Mouse (Mus musculus): ENCODE results near the gene Kcnd1. TPM values are rescaled to one million over a fixed set of nuclear protein-coding genes. Genes with fewer than 3 reads are reported as not detected.

Gene Kcnd1
- polyA plus RNA-seq (2015; fragmentation: Nextera tagmentation; extraction: Ambion mirVana), result 1.3 TPM in 2 replicates

DNA sequence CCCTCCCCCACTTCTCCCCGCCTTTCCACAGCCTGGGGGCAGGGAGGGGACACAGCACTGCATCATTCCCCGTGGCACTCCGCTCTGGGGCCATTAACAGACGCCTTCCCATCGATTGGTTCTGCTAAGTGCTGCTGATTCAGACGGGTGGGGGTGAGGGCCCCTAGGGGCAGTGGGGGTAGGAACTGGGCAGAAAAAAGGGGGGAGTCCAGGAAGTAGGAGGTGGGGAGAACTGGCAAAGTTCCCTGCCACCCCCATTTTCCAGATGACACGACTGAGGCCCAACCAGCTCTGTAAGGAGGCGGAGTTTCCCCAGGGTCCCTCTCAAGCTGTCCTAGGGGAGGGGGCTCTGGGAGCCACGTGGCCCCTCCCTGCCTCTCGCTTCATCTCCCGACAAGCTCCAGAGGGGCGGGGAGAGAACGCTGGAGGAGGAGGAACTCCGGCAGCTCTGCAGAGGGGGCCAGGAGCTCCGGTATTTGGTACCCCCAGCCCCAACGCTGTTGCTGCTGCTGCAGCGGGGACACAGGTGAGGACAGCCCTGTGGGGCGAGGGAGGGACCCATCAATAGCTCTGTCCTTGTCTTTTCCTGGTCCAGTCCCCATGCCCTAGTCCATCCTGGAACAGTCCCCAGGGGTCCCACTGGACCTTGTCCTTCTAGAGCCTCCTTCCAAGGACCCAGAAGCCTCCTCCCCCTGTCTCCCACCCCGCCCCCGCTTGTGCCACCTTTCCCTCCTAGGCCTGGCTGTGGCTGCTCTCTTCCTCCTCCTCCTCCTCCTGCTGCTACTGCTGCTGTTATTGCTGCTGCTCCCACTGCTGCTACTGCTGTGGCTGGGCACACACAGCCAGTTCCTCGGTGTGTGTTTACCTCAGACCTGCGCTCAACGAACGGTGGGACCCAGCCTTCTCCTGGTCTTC is at the start of gene Kcnd1:
TSS of gene Kcnd1 (plus strand) at position 425 of the 915 bp plus-strand sequence.
- Histone ChIP-seq H3K4me2 (peak within 1 kb of the TSS; percentile 55), H3K4me1 (0 out of 2 replicates have a peak, but pooled peaks cover 8% of the 10 kb centered on the region), H3K9ac (0 out of 2 replicates have a peak within 1 kb of the TSS, but pooled peaks have one; percentile 20), H3K36me3 (peaks cover 19% of the 10 kb centered on the region), H3K9me3 (no peaks in the 10 kb centered on the region), H3K4me3 (peak within 1 kb of the TSS; percentile 46), H3K27me3 (no peaks in the 10 kb centered on the region), H3K27ac (no peak within 1 kb of the TSS)
- ATAC-seq (ENCODE audit: insufficient number of reproducible peaks, low FRiP score, low TSS enrichment, low read depth), result peak; percentile 59
- WGBS, result 23% methylated on average over 22 of the region's 24 CpGs

DNA sequence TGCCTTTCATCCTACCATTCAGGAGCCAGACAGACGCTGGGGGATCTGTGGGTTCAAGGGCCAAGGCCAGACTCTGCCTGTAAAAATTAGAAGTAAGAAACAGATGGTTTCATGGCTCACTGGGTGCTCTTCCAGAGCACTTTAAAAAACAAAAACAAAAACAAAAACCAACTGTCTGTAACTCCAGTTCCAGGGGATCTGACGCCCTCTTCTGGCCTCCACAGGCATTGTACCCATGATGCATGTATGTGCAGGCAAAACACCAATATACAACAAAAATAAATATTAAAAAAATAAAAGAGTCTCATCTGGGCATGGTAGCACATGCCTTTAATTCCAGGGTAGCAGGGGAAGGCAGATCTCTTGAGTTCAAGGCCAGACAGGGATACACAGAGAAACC is 49.3 kb upstream of the Kcnd1 start:
- H3K9ac ChIP-seq, result no peak overlapping the region
- H3K27ac ChIP-seq, result no peak overlapping the region
- no peak overlapping the region for H3K4me2 ChIP-seq
- no peak overlapping the region for H3K4me3 ChIP-seq
- ATAC-seq (ENCODE audit: insufficient number of reproducible peaks, low FRiP score, low TSS enrichment, low read depth), result no peak
- no peaks in the 10 kb centered on the region for H3K9me3 ChIP-seq
- 53% methylated on average over 2 of the region's 2 CpGs for WGBS
- peaks cover 49% of the 10 kb centered on the region for H3K36me3 ChIP-seq
- no peaks in the 10 kb centered on the region for H3K27me3 ChIP-seq
- no peaks in the 10 kb centered on the region for H3K4me1 ChIP-seq

DNA sequence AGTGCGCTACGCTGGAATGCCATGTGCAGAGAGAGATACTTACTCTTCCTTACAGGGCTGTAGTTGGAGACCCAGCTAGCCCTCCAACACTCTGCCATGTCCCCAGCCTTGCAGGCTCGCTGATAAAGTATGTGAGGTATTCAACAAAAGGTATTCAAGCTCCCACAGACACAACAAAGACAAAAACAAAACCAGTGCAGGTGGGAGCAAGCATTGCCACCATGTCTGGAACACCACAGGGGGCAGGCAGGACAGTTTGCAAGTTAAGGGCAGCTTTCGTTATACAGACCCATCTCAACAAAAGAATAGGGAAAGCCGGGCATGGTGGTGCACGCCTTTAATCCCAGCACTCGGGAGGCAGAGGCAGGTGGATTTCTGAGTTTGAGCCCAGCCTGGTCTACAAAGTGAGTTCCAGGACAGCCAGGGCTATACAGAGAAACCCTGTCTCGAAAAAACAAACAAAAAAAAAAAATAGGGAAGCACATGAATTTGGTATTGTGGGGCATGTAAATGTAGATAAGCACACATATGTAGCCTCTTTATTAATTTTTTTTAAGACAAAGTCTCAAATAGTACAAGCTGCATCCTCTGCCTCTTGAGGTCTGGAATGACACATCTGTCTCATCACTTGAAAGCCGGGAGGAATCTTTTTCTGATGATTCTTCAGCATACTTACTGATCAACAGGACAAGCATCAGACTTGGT is 46.4 kb upstream of the Kcnd1 start:
- Histone ChIP-seq H3K36me3 (peaks cover 31% of the 10 kb centered on the region), H3K9ac (no peak overlapping the region), H3K4me3 (no peak overlapping the region), H3K4me1 (no peaks in the 10 kb centered on the region), H3K27me3 (no peaks in the 10 kb centered on the region), H3K27ac (no peak overlapping the region), H3K9me3 (no peaks in the 10 kb centered on the region), H3K4me2 (no peak overlapping the region)
- 74% methylated on average over 9 of the region's 9 CpGs for whole genome bisulfite sequencing
- ATAC-seq (ENCODE audit: insufficient number of reproducible peaks, low FRiP score, low TSS enrichment, low read depth), result no peak

DNA sequence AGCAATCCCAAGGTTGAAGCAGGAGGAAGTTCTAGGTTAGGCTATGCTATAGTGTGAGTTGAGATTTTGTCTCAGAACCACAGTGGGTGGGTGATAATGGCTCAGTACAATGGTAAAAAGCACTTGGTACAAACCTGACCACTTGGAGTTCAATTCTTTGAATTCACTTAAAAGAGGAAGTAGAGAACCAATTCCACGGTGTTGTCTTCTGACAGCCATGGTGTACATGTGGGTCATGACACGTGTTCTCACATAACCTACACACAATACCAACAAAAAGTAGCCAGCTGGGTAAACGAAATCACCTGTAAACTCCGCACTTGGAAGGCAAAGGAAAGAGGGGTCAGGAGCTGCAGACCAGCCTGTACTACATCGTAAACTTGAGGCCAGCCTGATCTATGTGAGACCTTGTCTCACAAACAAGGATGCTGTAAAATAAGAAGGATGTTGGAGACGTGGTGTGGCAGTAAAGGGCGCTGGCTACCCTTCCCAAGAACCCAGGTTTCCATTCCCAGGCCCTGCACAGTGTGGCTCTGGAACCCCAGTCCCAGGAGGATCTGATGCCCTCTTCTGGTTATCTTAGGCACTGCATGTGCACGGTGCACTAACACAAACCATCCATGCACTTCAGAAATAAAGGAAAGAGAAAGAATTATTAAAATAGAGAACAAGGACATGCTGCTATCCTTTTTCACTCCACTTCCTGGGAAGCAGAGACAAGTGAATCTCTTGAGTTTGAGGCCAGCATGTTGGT is 45.6 kb upstream of the Kcnd1 start:
- WGBS, result 49% methylated on average over 8 of the region's 8 CpGs
- H3K9ac ChIP-seq, result no peak overlapping the region
- ATAC-seq (ENCODE audit: insufficient number of reproducible peaks, low FRiP score, low TSS enrichment, low read depth), result no peak
- H3K36me3 ChIP-seq, result peaks cover 23% of the 10 kb centered on the region
- H3K9me3 ChIP-seq, result no peaks in the 10 kb centered on the region
- H3K4me1 ChIP-seq, result no peaks in the 10 kb centered on the region
- no peaks in the 10 kb centered on the region for H3K27me3 ChIP-seq
- H3K4me2 ChIP-seq, result no peak overlapping the region
- no peak overlapping the region for H3K4me3 ChIP-seq
- H3K27ac ChIP-seq, result no peak overlapping the region

DNA sequence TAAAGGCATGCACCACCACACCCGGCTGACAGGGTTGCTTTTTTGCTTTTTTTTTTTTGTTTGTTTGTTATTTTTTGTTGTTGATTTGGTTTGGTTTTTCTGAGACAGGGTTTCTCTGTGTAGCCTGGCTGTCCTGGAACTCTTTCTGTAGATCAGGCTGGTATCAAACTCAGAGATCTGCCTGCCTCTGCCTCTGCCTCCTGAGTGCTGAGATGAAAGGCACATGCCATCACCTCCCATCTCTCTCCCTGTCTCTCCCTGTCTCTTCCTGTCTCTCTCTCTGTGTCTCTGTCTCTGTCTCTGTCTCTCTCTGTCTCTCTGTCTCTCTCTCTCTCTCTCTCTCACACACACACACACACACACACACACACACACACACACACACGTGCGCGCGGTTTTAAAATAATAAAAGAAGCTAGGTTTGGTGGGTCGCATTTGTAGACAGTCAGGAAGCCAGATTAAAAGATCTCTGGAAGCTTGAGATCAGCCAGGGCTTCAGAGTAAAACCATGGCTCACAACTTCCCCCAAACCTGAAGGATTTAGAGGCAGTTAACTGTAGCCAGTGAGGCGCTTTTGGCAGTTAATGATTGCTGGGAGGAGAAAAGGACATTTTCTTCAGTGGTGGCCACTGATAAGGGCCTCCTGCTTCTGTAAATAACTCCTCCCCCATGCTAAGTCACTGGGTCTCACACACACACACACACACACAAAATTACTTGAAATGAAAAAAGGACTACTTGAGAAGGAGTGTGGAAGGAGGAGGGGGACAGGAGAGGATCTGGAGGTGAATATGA is 43.4 kb upstream of the Kcnd1 start:
- 67% methylated on average over 7 of the region's 7 CpGs for WGBS
- H3K27ac ChIP-seq, result no peak overlapping the region
- no peaks in the 10 kb centered on the region for H3K27me3 ChIP-seq
- no peak overlapping the region for H3K4me2 ChIP-seq
- no peak overlapping the region for H3K4me3 ChIP-seq
- peaks cover 10% of the 10 kb centered on the region for H3K36me3 ChIP-seq
- H3K9me3 ChIP-seq, result no peaks in the 10 kb centered on the region
- no peaks in the 10 kb centered on the region for H3K4me1 ChIP-seq
- no peak for ATAC-seq (ENCODE audit: insufficient number of reproducible peaks, low FRiP score, low TSS enrichment, low read depth)
- no peak overlapping the region for H3K9ac ChIP-seq

DNA sequence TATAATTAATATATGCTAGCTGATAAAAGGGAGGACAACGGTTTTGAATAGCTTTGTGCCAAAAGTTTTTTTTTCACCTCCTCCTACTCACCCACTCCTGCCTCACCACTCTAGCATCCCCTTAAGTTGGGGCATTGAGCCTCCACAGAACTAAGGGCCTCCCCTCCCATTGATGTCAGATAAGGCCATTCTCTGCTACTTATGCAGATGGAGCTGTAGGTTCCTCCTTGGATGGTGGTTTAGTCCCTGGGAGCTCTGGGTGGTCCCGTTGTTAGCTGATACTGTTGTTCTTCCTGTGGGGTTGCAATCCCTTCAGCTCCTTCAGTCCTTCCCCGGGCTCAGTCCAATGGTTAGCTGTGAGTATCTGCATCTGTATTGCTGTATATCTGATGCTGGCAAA is 42.8 kb upstream of the Kcnd1 start:
- Histone ChIP-seq H3K4me3 (no peak overlapping the region), H3K27me3 (no peaks in the 10 kb centered on the region), H3K4me1 (no peaks in the 10 kb centered on the region), H3K4me2 (no peak overlapping the region), H3K36me3 (peaks cover 4% of the 10 kb centered on the region; the same call in 1 of the 2 replicates), H3K9me3 (no peaks in the 10 kb centered on the region), H3K27ac (no peak overlapping the region), H3K9ac (no peak overlapping the region)
- no peak for ATAC-seq (ENCODE audit: insufficient number of reproducible peaks, low FRiP score, low TSS enrichment, low read depth)
- WGBS, result 25% methylated on average over 3 of the region's 3 CpGs

DNA sequence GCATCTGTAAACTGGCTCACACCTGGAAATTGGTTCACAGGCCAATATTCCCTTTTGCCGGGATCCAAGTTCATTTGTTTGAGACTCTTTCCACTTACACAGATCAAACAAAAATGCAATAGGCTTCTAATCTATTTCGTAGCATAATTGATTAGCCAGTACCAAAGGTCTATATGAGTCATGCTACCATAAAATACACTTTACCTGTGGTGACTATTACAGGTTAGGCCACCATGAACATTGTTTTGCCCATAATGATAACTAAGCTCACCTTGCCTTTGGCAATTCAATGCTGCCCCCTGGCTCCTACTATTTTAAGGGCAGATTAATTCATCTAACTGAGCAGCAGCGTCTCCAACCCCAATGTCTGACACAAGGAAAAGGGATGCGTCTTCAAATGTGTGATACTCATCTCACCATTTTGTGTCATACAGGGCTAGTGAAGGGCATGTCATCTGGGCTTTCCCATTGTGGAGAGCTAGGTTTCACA is 39.4 kb upstream of the Kcnd1 start:
- no peak overlapping the region for H3K4me2 ChIP-seq
- H3K4me1 ChIP-seq, result no peaks in the 10 kb centered on the region
- no peak overlapping the region for H3K4me3 ChIP-seq
- no peaks in the 10 kb centered on the region for H3K27me3 ChIP-seq
- no peak overlapping the region for H3K9ac ChIP-seq
- no peaks in the 10 kb centered on the region for H3K36me3 ChIP-seq
- H3K9me3 ChIP-seq, result no peaks in the 10 kb centered on the region
- H3K27ac ChIP-seq, result no peak overlapping the region
- 75% methylated on average over 4 of the region's 4 CpGs for WGBS
- no peak for ATAC-seq (ENCODE audit: insufficient number of reproducible peaks, low FRiP score, low TSS enrichment, low read depth)

DNA sequence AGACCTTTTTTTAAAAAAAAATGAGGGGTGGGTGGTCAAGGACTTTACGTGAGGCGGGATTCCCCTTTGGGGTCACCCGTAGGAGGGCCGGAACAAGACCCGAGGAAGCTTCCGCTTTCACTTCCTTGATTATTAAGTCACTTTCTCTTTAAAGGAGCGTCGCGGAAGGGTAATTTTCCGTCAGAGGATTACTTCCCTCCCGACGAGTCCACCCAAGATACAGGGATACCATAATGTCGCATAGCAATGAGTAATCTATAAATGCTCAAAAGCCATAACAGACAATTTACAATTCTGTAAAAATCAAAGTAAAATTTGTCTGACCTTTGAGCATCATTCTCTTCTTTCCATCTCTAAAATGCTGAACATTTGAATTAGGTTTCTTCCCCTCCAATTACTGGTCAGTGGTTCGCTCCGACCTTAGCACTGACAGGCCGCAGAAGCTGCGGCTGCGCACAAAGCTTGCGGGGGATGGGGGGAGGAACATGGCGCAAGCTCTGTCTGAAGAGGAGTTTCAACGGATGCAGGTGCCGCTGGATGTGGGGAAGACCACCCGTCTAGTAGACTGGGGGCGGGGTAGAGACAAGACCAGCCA is 32.5 kb upstream of the Kcnd1 start, which contains the start of gene Gripap1:
TSS of gene Gripap1 (plus strand) at position 224 of the 595 bp plus-strand sequence.
- Histone ChIP-seq H3K4me2 (peak within 1 kb of the TSS; percentile 44), H3K4me1 (peaks cover 5% of the 10 kb centered on the region; the same call in 1 of the 2 replicates), H3K9ac (peak within 1 kb of the TSS; percentile 31; the same call in 1 of the 2 replicates), H3K4me3 (peak within 1 kb of the TSS; percentile 54), H3K27ac (no peak within 1 kb of the TSS), H3K9me3 (no peaks in the 10 kb centered on the region), H3K27me3 (no peaks in the 10 kb centered on the region), H3K36me3 (0 out of 2 replicates have a peak, but pooled peaks cover 3% of the 10 kb centered on the region)
- peak; percentile 63; the same call in 1 of the 2 replicates for ATAC-seq (ENCODE audit: insufficient number of reproducible peaks, low FRiP score, low TSS enrichment, low read depth)
- WGBS, result 14% methylated on average over 24 of the region's 24 CpGs

DNA sequence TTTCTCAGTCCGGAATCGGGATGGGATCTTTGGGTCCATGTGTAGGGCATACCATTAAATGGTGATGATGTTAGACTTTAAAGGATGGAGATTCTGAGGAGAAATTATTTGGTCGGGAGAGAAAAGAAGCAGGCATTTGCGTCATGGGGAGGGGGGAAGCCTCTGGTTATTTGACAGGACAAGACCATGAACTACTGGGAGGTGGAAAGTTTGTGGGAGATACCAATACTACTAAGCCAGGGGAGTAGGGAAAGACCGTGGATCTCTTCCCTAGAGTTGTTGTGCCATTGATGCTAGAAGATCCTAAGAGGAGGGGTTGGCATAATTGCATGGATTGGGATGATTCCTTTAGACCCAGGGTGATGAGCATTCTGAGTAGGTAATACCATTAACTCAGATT is 31.8 kb upstream of the Kcnd1 start:
- peaks cover 5% of the 10 kb centered on the region; the same call in 1 of the 2 replicates for H3K4me1 ChIP-seq
- peak overlapping the region; percentile 54 for H3K4me3 ChIP-seq
- H3K36me3 ChIP-seq, result 0 out of 2 replicates have a peak, but pooled peaks cover 3% of the 10 kb centered on the region
- no peaks in the 10 kb centered on the region for H3K9me3 ChIP-seq
- WGBS, result 18% methylated on average over 5 of the region's 5 CpGs
- H3K4me2 ChIP-seq, result peak overlapping the region; percentile 44
- no peaks in the 10 kb centered on the region for H3K27me3 ChIP-seq
- no peak for ATAC-seq (ENCODE audit: insufficient number of reproducible peaks, low FRiP score, low TSS enrichment, low read depth)
- H3K9ac ChIP-seq, result peak overlapping the region; percentile 31; the same call in 1 of the 2 replicates
- no peak overlapping the region for H3K27ac ChIP-seq

DNA sequence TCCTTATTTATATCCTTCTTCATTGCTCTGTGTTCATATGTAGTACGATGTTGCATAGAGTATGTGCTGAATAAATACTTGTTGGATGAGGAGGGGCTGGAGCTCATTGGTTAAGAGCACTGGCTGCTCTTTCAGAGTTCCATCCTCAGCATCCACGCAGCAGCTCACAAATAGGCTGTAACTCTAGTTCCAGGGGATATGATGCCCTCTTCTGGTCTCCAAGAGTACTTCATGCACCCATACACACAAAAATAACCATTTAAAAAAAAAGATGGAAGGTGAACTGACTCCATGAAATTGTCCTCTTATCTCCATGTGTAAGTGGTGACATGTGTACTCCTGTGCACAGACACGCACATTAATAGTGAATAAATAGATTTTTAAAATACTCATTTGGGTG is 28.7 kb upstream of the Kcnd1 start:
- H3K4me3 ChIP-seq, result no peak overlapping the region
- H3K27me3 ChIP-seq, result no peaks in the 10 kb centered on the region
- H3K27ac ChIP-seq, result no peak overlapping the region
- 56% methylated on average over 3 of the region's 3 CpGs for WGBS
- peaks cover 5% of the 10 kb centered on the region; the same call in 1 of the 2 replicates for H3K4me1 ChIP-seq
- H3K4me2 ChIP-seq, result no peak overlapping the region
- no peak for ATAC-seq (ENCODE audit: insufficient number of reproducible peaks, low FRiP score, low TSS enrichment, low read depth)
- H3K9ac ChIP-seq, result no peak overlapping the region
- H3K9me3 ChIP-seq, result no peaks in the 10 kb centered on the region
- H3K36me3 ChIP-seq, result 0 out of 2 replicates have a peak, but pooled peaks cover 3% of the 10 kb centered on the region

Measured in limb, embryonic 15.5 days (tissue).